Mouse (Mus musculus) hindbrain, embryonic 14.5 days (tissue): ENCODE data around the gene Tet1. TPM values are rescaled to one million over a fixed set of nuclear protein-coding genes. Genes with fewer than 3 reads are reported as not detected.

ENCODE experiments used
- ATAC-seq: fragments of 200-750 bp; cut with Nextera tagmentation; 2 replicates; pipeline ENCODE4 v1.8.0; 2017; ENCODE audit warnings: moderate number of reproducible peaks, mild to moderate bottlenecking, moderate TSS enrichment, moderate library complexity; ENCODE audit not compliant: low FRiP score
- DNase-seq: peaks from one replicate; pipeline ENCODE4 v3.0.0-alpha.2; 2015; ENCODE audit warnings: low spot score
- H3K27ac ChIP-seq: fragments of 300-500 bp; sonication (generic); 2 replicates; pipeline ENCODE4 v1.5.1; 2014; ENCODE audit warnings: mild to moderate bottlenecking, moderate library complexity
- H3K27me3 ChIP-seq: fragments of 300-500 bp; sonication (generic); 2 replicates; pipeline ENCODE4 v1.6.1; 2014; ENCODE audit warnings: mild to moderate bottlenecking, low read length, mixed read lengths; ENCODE audit not compliant: control insufficient read depth, insufficient read depth
- H3K36me3 ChIP-seq: fragments of 300-500 bp; sonication (generic); replicated peaks from 2 replicates; pipeline ENCODE4 v1.6.1; 2014; ENCODE audit not compliant: control insufficient read depth, insufficient read depth
- H3K4me1 ChIP-seq: fragments of 300-500 bp; sonication (generic); replicated peaks from 2 replicates; pipeline ENCODE4 v1.6.1; 2014; ENCODE audit warnings: antibody characterized with exemption, low read length, mixed read lengths; ENCODE audit not compliant: control insufficient read depth, insufficient read depth
- H3K4me2 ChIP-seq: fragments of 300-500 bp; sonication (generic); replicated peaks from 2 replicates; pipeline ENCODE4 v1.6.1; 2014; ENCODE audit warnings: mild to moderate bottlenecking, moderate library complexity
- H3K4me3 ChIP-seq: fragments of 300-500 bp; sonication (generic); replicated peaks from 2 replicates; pipeline ENCODE4 v1.5.1; 2014; ENCODE audit warnings: mild to moderate bottlenecking, low read length
- H3K9ac ChIP-seq: fragments of 300-500 bp; sonication (generic); 2 replicates; pipeline ENCODE4 v1.6.1; 2014
- H3K9me3 ChIP-seq: fragments of 300-500 bp; sonication (generic); 2 replicates; pipeline ENCODE4 v1.6.1; 2016; ENCODE audit warnings: low read length; ENCODE audit not compliant: control insufficient read depth
- WGBS: fragments of 180-500 bp; shearing (Covaris S2); extraction: QIAGEN DNeasy Blood & Tissue Kit; methylation state at CpG from one replicate; pipeline ENCODE4 v1.1.7; 2014; 5-methylcytosine and 5-hydroxymethylcytosine counted together
- polyA plus RNA-seq: library from polyadenylated mRNA; unstranded; fragments of >200 nt; fragmentation: Nextera tagmentation; extraction: Ambion mirVana; gene quantifications from 2 replicates; pipeline ENCODE4 v1.2.1, GENCODE M21; 2014

Tet1 gene
- polyA plus RNA-seq, 1 experiment from 2014 or later: 44.1 TPM

GRCm38 (mm10) chr10:62883933-62884372 is 24.8 kb downstream of the Tet1 start:
- peak overlapping the region; percentile 10; the same call in 1 of the 2 replicates for H3K4me2 ChIP-seq

DNA sequence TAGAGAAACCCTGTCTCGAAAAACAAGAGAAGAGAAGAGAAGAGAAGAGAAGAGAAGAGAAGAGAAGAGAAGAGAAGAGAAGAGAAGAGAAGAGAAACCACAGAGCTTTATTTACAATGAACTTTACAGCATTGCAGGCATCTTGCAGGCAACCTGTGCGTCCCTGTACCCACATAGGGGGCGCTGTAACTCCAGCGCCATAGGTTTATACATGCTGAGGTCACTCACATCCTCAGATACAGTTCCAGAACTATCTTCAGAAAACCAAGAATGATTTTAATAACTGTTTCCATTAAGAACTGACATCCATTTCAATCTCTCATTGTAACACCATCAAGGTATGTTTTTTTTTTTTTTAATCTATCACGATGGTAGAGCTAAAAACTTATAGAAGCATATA is 27.6 kb downstream of the Tet1 start:
- Histone ChIP-seq H3K4me2 (no peak overlapping the region), H3K9ac (no peak overlapping the region), H3K9me3 (no peaks in the 10 kb centered on the region), H3K27ac (no peak overlapping the region), H3K4me1 (peaks cover 2% of the 10 kb centered on the region), H3K4me3 (no peak overlapping the region), H3K36me3 (no peaks in the 10 kb centered on the region), H3K27me3 (peaks cover 14% of the 10 kb centered on the region)
- WGBS: 43% methylated on average over 5 of the region's 5 CpGs
- DNase-seq: no peak
- ATAC-seq: no peak

More at GRCm38 (mm10) chr10:62883933-62884372, 24.8 kb downstream of the Tet1 start:
- WGBS: 6% methylated on average over 9 of the region's 9 CpGs
- ATAC-seq (no peak), DNase-seq (peak; percentile 24)
- Histone ChIP-seq H3K4me3 (no peak overlapping the region), H3K9ac (no peak overlapping the region), H3K27ac (no peak overlapping the region), H3K36me3 (no peaks in the 10 kb centered on the region), H3K27me3 (peaks cover 26% of the 10 kb centered on the region), H3K9me3 (no peaks in the 10 kb centered on the region), H3K4me1 (peaks cover 13% of the 10 kb centered on the region)

- Histone ChIP-seq H3K27me3 (no peaks in the 10 kb centered on the region), H3K4me1 (no peaks in the 10 kb centered on the region), H3K9me3 (no peaks in the 10 kb centered on the region), H3K36me3 (no peaks in the 10 kb centered on the region), H3K4me2 (no peak overlapping the region), H3K9ac (no peak overlapping the region), H3K27ac (no peak overlapping the region), H3K4me3 (no peak overlapping the region)
- ATAC-seq (no peak), DNase-seq (no peak)
- 87% methylated on average over 13 of the region's 13 CpGs for WGBS
Measured at GRCm38 (mm10) chr10:62878056-62878455, 30.7 kb downstream of the Tet1 start.

DNA sequence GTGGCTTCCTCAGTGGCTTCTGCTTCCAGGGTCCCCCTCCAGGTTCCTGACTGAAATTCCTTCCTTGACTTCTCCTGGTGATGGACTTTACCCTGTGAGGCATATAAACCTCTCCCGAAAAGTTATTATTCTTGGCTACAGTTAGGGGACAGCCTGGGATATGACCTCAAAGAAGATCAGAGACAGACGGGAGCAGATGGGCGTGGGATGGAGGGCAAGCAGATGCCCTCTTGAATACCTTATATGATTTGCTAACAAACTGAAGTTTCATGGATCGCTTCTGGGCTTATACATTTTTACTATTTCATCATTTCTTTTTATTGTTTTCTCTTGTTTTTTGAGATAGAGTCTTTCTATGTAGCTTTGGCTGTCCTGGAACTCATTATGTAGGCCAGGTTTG is 33.2 kb downstream of the Tet1 start:
- Histone ChIP-seq H3K9ac (no peak overlapping the region), H3K36me3 (no peaks in the 10 kb centered on the region), H3K27me3 (no peaks in the 10 kb centered on the region), H3K4me2 (no peak overlapping the region), H3K9me3 (no peaks in the 10 kb centered on the region), H3K27ac (no peak overlapping the region), H3K4me1 (no peaks in the 10 kb centered on the region), H3K4me3 (no peak overlapping the region)
- DNase-seq (no peak), ATAC-seq (no peak)
- WGBS: 91% methylated on average over 4 of the region's 4 CpGs

DNA sequence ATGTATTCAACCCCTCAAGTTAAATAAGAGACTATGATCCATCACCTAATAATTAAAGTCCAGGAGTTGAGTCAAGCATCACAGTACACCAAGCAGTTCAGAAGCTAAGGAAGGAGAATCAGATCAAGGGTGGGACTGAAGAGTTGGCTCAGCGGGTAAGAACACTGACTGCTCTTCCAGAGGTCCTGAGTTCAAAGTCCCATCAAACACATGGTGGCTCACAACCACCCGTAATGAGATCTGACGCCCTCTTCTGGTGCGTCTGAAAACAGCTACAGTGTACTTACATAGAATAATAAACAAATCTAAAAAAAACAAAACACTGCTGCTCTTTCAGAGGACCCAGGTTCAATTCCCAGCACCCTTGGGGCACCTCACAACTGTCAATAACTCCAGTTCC is 34.0 kb downstream of the Tet1 start:
- H3K9ac ChIP-seq: no peak overlapping the region
- H3K9me3 ChIP-seq: no peaks in the 10 kb centered on the region
- no peak overlapping the region for H3K4me3 ChIP-seq
- 81% methylated on average over 4 of the region's 4 CpGs for WGBS
- H3K27me3 ChIP-seq: no peaks in the 10 kb centered on the region
- DNase-seq: no peak
- no peak overlapping the region for H3K27ac ChIP-seq
- H3K4me1 ChIP-seq: no peaks in the 10 kb centered on the region
- H3K4me2 ChIP-seq: no peak overlapping the region
- no peak for ATAC-seq
- no peaks in the 10 kb centered on the region for H3K36me3 ChIP-seq

DNA sequence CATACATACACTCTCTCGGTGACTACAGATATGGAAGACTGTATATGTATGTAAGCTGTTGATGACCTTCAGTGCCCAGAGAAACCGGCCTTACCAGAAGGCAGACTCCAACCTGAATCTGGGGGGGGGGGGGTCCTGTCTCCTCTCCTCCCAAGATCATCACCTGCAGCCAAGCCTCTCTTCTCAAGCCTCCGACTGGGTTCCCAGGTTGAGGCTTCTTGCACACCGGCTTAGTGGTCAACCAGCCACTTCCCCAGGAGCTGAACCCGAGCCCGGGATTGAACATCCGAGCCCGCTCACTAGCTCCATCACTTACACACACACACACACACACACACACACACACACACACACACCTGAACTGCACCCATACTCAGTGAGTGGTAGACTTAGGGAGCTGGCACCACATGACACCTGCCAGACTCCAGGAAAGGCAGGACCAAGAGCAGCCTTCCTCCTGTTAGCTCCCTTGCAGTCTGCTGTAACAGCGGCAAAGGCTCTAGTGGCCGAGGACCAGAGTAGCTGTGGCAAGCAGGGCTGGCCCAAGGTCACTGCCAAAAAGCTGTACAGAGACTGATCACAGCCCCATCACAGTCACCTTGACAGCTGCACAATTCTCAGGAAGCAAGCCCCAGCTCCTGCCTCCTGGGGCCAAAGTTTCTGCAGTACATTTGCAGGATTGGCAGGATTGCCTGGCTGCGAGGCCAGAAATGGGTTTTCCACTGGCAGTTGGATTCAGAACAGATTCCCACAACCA is 42.6 kb downstream of the Tet1 start:
- peaks cover 4% of the 10 kb centered on the region for H3K36me3 ChIP-seq
- ATAC-seq (peak; percentile 35), DNase-seq (no peak)
- peak overlapping the region; percentile 67 for H3K4me2 ChIP-seq
- peak overlapping the region; percentile 90 for H3K9ac ChIP-seq
- WGBS: 17% methylated on average over 11 of the region's 11 CpGs
- peak overlapping the region; percentile 46 for H3K4me3 ChIP-seq
- peak overlapping the region; percentile 97 for H3K27ac ChIP-seq
- no peaks in the 10 kb centered on the region for H3K9me3 ChIP-seq
- no peaks in the 10 kb centered on the region for H3K27me3 ChIP-seq
- H3K4me1 ChIP-seq: peaks cover 34% of the 10 kb centered on the region

GRCm38 (mm10) chr10:62865167-62866034 is 43.4 kb downstream of the Tet1 start:
- Histone ChIP-seq H3K9ac (peak overlapping the region; percentile 90), H3K9me3 (no peaks in the 10 kb centered on the region), H3K27me3 (no peaks in the 10 kb centered on the region), H3K36me3 (peaks cover 9% of the 10 kb centered on the region), H3K4me1 (peaks cover 34% of the 10 kb centered on the region), H3K4me2 (peak overlapping the region; percentile 67), H3K4me3 (peak overlapping the region; percentile 46), H3K27ac (peak overlapping the region; percentile 97)
- under 1% methylated on average over 28 of the region's 28 CpGs for WGBS
- peak; percentile 97 for ATAC-seq
- peak; percentile 85 for DNase-seq

GRCm38 (mm10) chr10:62863563-62863962 is 45.2 kb downstream of the Tet1 start:
- no peaks in the 10 kb centered on the region for H3K9me3 ChIP-seq

GRCm38 (mm10) chr10:62862435-62862834 is 46.4 kb downstream of the Tet1 start:
- Histone ChIP-seq H3K36me3 (peaks cover 16% of the 10 kb centered on the region), H3K9ac (no peak overlapping the region), H3K4me3 (no peak overlapping the region), H3K27ac (no peak overlapping the region), H3K4me1 (peaks cover 30% of the 10 kb centered on the region), H3K4me2 (no peak overlapping the region), H3K27me3 (no peaks in the 10 kb centered on the region), H3K9me3 (no peaks in the 10 kb centered on the region)
- 97% methylated on average over 1 of the region's 1 CpGs for WGBS
- no peak for ATAC-seq
- no peak for DNase-seq

More at GRCm38 (mm10) chr10:62863563-62863962, 45.2 kb downstream of the Tet1 start:
- ATAC-seq: no peak
- Histone ChIP-seq H3K4me2 (peak overlapping the region; percentile 67), H3K4me3 (peak overlapping the region; percentile 46), H3K9ac (peak overlapping the region; percentile 90), H3K36me3 (peaks cover 16% of the 10 kb centered on the region), H3K4me1 (peaks cover 34% of the 10 kb centered on the region), H3K27ac (peak overlapping the region; percentile 97), H3K27me3 (no peaks in the 10 kb centered on the region)
- 70% methylated on average over 3 of the region's 3 CpGs for WGBS
- no peak for DNase-seq
